Mouse (Mus musculus): ENCODE results near the gene Apba3. TPM values are rescaled to one million over a fixed set of nuclear protein-coding genes. Genes with fewer than 3 reads are reported as not detected.
A peak's percentile ranks its signal among the peaks of the same experiment; 100 is the strongest.

Apba3 gene
- polyA plus RNA-seq, 1 experiment from 2014 or later = 55.5 TPM

DNA sequence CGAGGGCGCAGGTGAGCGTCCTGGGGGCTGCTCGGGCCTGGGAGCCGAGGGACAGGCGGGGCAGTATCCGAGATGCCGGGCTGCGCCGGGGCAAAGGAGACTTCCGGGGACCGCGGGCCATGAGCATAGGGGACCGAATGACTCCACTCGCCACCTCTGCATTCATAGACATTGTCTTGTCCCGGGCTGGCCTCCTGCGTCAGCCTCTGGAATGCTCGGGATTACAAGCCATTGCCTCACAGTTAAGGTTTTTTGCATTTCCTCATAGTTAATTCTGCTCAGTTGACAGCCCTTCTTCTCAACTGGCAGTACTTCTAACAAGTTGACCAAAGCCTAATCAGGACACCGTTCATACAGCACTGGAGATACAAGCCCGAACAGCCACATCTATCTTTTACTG, 54.7 kb downstream of the Apba3 start:
- 0 out of 2 replicates have a peak, but pooled peaks cover 2% of the 10 kb centered on the region for H3K27me3 ChIP-seq (ENCODE audit: low read depth, poor library complexity, severe bottlenecking)
- 4% methylated on average over 20 of the region's 20 CpGs for WGBS
- no peaks in the 10 kb centered on the region for H3K9me3 ChIP-seq (replicated peaks)
- DNase-seq (ENCODE audit: low spot score) = no peak
- H3K27ac ChIP-seq (replicated peaks) = peak overlapping the region; percentile 97
- peaks cover 48% of the 10 kb centered on the region for H3K4me1 ChIP-seq
- H3K4me3 ChIP-seq = peak overlapping the region; percentile 98
- peaks cover 68% of the 10 kb centered on the region for H3K36me3 ChIP-seq

DNA sequence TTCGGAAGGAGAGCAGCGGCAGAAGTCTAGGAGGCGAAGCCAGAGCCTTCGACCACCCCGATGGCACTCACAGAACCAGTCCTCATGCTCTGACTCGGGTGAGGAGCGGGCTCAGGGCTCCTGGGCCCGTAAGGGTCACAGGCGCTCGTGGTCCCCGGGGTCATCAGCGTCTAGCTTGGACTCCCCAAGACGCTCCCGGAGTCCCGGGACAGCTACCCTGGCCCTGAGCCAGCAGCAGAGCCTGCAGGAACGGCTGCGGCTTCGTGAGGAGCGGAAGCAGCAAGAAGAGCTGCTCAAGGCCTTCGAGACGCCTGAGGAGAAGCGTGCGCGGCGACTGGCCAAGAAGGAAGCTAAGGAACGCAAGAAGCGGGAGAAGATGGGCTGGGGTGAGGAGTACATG, 55.7 kb downstream of the Apba3 start:
- Histone ChIP-seq H3K27me3 (ENCODE audit: low read depth, poor library complexity, severe bottlenecking) (no peaks in the 10 kb centered on the region), H3K4me1 (peaks cover 44% of the 10 kb centered on the region), H3K4me3 (peak overlapping the region; percentile 98), H3K36me3 (peaks cover 70% of the 10 kb centered on the region), H3K27ac (replicated peaks) (no peak overlapping the region), H3K9me3 (replicated peaks) (no peaks in the 10 kb centered on the region)
- WGBS = 96% methylated on average over 27 of the region's 27 CpGs
- no peak for DNase-seq (ENCODE audit: low spot score)

Small RNA genes within 50 kb of the gene (microRNA-seq; reads per million reads assigned to microRNA genes)
- 16.8 reads per million, percentile 29 among the genes with 10 or more reads in this experiment for gene Mir3057

Other genes with a start within 250 kb of the Apba3 start
- gene Diras1, start 241.3 kb upstream of the Apba3 start, polyA plus RNA-seq (2016; fragmentation: Nextera tagmentation; extraction: Ambion mirVana) = 3.0 and 6.4 TPM in 2 replicates
- gene Slc39a3, start 229.5 kb upstream of the Apba3 start, polyA plus RNA-seq (2016; fragmentation: Nextera tagmentation; extraction: Ambion mirVana) = 17.4 and 26.6 TPM in 2 replicates
- 289 and 314 TPM in 2 replicates for gene Sgta, start 206.8 kb upstream of the Apba3 start, polyA plus RNA-seq (2016; fragmentation: Nextera tagmentation; extraction: Ambion mirVana)
- gene Thop1, start 196.9 kb upstream of the Apba3 start, polyA plus RNA-seq (2016; fragmentation: Nextera tagmentation; extraction: Ambion mirVana) = 87.1 and 107 TPM in 2 replicates
- 0.35 and 0.60 TPM in 2 replicates for gene Creb3l3, start 168.1 kb upstream of the Apba3 start, polyA plus RNA-seq (2016; fragmentation: Nextera tagmentation; extraction: Ambion mirVana)
- gene Map2k2, start 161.0 kb upstream of the Apba3 start, polyA plus RNA-seq (2016; fragmentation: Nextera tagmentation; extraction: Ambion mirVana) = 215 TPM in 2 replicates
- gene Zbtb7a, start 131.7 kb upstream of the Apba3 start, polyA plus RNA-seq (2016; fragmentation: Nextera tagmentation; extraction: Ambion mirVana) = 7.8 and 9.8 TPM in 2 replicates
- gene Pias4, start 99.0 kb upstream of the Apba3 start, polyA plus RNA-seq (2016; fragmentation: Nextera tagmentation; extraction: Ambion mirVana) = 61.4 and 68.5 TPM in 2 replicates
- 528 and 571 TPM in 2 replicates for gene Eef2, start 90.3 kb upstream of the Apba3 start, polyA plus RNA-seq (2016; fragmentation: Nextera tagmentation; extraction: Ambion mirVana)
- 52.7 and 53.3 TPM in 2 replicates for gene Dapk3, start 84.0 kb upstream of the Apba3 start, polyA plus RNA-seq (2016; fragmentation: Nextera tagmentation; extraction: Ambion mirVana)
- gene 4930442H23Rik, start 83.1 kb upstream of the Apba3 start, polyA plus RNA-seq (2016; fragmentation: Nextera tagmentation; extraction: Ambion mirVana) = 0.09 TPM in 1 of 2 replicates, not detected in the other
- gene Nmrk2, start 64.9 kb upstream of the Apba3 start, polyA plus RNA-seq (2016; fragmentation: Nextera tagmentation; extraction: Ambion mirVana) = not detected in 2 replicates
- 8.7 and 17.1 TPM in 2 replicates for gene Atcay, start 36.1 kb upstream of the Apba3 start, polyA plus RNA-seq (2016; fragmentation: Nextera tagmentation; extraction: Ambion mirVana)
- 3.5 and 6.3 TPM in 2 replicates for gene Zfr2, start 33.8 kb upstream of the Apba3 start, polyA plus RNA-seq (2016; fragmentation: Nextera tagmentation; extraction: Ambion mirVana)
- gene Matk, start 14.0 kb upstream of the Apba3 start, polyA plus RNA-seq (2016; fragmentation: Nextera tagmentation; extraction: Ambion mirVana) = 3.7 and 4.2 TPM in 2 replicates
- gene Mrpl54, start within 50 bp of the Apba3 start, polyA plus RNA-seq (2016; fragmentation: Nextera tagmentation; extraction: Ambion mirVana) = 229 and 258 TPM in 2 replicates
- 6.5 and 6.9 TPM in 2 replicates for gene Tjp3, start 24.6 kb downstream of the Apba3 start, polyA plus RNA-seq (2016; fragmentation: Nextera tagmentation; extraction: Ambion mirVana)
- 55.0 and 60.8 TPM in 2 replicates for gene Pip5k1c, start 26.0 kb downstream of the Apba3 start, polyA plus RNA-seq (2016; fragmentation: Nextera tagmentation; extraction: Ambion mirVana)
- 53.5 and 53.6 TPM in 2 replicates for gene Cactin, start 54.1 kb downstream of the Apba3 start, polyA plus RNA-seq (2016; fragmentation: Nextera tagmentation; extraction: Ambion mirVana)
- 2.9 and 3.3 TPM in 2 replicates for gene Tbxa2r, start 61.8 kb downstream of the Apba3 start, polyA plus RNA-seq (2016; fragmentation: Nextera tagmentation; extraction: Ambion mirVana)
- gene Gipc3, start 76.3 kb downstream of the Apba3 start, polyA plus RNA-seq (2016; fragmentation: Nextera tagmentation; extraction: Ambion mirVana) = not detected in 2 replicates
- gene Hmg20b, start 83.5 kb downstream of the Apba3 start, polyA plus RNA-seq (2016; fragmentation: Nextera tagmentation; extraction: Ambion mirVana) = 102 and 115 TPM in 2 replicates
- gene Mfsd12, start 90.5 kb downstream of the Apba3 start, polyA plus RNA-seq (2016; fragmentation: Nextera tagmentation; extraction: Ambion mirVana) = 9.3 and 10.6 TPM in 2 replicates
- gene 4930404N11Rik, start 98.9 kb downstream of the Apba3 start, polyA plus RNA-seq (2016; fragmentation: Nextera tagmentation; extraction: Ambion mirVana) = 0.38 and 0.39 TPM in 2 replicates
- gene Fzr1, start 111.6 kb downstream of the Apba3 start, polyA plus RNA-seq (2016; fragmentation: Nextera tagmentation; extraction: Ambion mirVana) = 138 and 146 TPM in 2 replicates
- gene Dohh, start 117.5 kb downstream of the Apba3 start, polyA plus RNA-seq (2016; fragmentation: Nextera tagmentation; extraction: Ambion mirVana) = 93.4 and 98.7 TPM in 2 replicates
- gene Gm48551, start 117.5 kb downstream of the Apba3 start, polyA plus RNA-seq (2016; fragmentation: Nextera tagmentation; extraction: Ambion mirVana) = 2.9 and 3.4 TPM in 2 replicates
- gene Gm48552, start 122.0 kb downstream of the Apba3 start, polyA plus RNA-seq (2016; fragmentation: Nextera tagmentation; extraction: Ambion mirVana) = 1.7 and 2.9 TPM in 2 replicates
- 1.7 and 2.3 TPM in 2 replicates for gene Smim24, start 126.1 kb downstream of the Apba3 start, polyA plus RNA-seq (2016; fragmentation: Nextera tagmentation; extraction: Ambion mirVana)
- gene Nfic, start 188.7 kb downstream of the Apba3 start, polyA plus RNA-seq (2016; fragmentation: Nextera tagmentation; extraction: Ambion mirVana) = 8.7 and 11.7 TPM in 2 replicates
- gene Celf5, start 215.7 kb downstream of the Apba3 start, polyA plus RNA-seq (2016; fragmentation: Nextera tagmentation; extraction: Ambion mirVana) = 5.0 and 10.8 TPM in 2 replicates
- gene Ncln, start 229.4 kb downstream of the Apba3 start, polyA plus RNA-seq (2016; fragmentation: Nextera tagmentation; extraction: Ambion mirVana) = 84.5 and 87.5 TPM in 2 replicates
- gene S1pr4, start 233.2 kb downstream of the Apba3 start, polyA plus RNA-seq (2016; fragmentation: Nextera tagmentation; extraction: Ambion mirVana) = 0.37 and 0.89 TPM in 2 replicates